In the genomic region with DNA sequence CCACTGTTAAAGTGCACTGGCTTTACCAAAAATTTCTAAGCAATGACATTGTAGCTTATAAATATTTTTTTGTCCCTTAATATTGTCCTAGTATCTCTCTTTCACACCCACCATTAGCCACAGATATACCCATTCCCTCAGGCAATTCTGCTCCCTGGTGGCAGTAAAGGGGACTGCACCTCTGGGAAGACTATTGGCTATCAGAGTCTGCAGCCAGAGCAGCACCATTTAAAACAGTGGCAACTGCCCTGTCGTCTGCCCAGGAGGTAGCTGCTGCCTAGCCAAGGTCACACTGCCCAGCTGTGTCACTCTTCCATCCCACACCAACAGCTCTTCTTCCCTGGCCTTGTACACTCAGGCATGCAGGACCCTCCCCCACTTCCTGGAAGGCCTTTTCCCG, we compare ENCODE assay signal across 8 mouse cellular contexts. TPM values are rescaled to one million over a fixed set of nuclear protein-coding genes. Genes with fewer than 3 reads are reported as not detected.
A peak's percentile ranks its signal among the peaks of the same experiment; 100 is the strongest.
DNase-seq lines count a peak whose midpoint lies in the region; ATAC-seq lines count a peak whose summit lies in the region.

No protein-coding gene starts in this region.

- intact Hi-C loops in heart, postnatal 14 days (cut with DNase I) = loop anchor here (1.0 to 2.0 kb wide), 3 partner anchors 78 to 192 kb away; no protein-coding TSS in a partner anchor

- no peaks in the 10 kb centered on the region for H3K36me3 ChIP-seq in embryonic facial prominence, embryonic 12.5 days

- ATAC-seq in embryonic facial prominence, embryonic 12.5 days (ENCODE audit: insufficient number of reproducible peaks, insufficient read depth, low FRiP score, low TSS enrichment) = no peak; the same call in 1 of the 2 replicates
- ATAC-seq in megakaryocyte progenitor cell, adult 5-6 weeks (replicated peaks; ENCODE audit: poor library complexity) = peak; percentile 89

- peak overlapping the region; percentile 12; the same call in 1 of the 2 replicates for H3K4me2 ChIP-seq in embryonic facial prominence, embryonic 12.5 days (replicated peaks)

- H3K27ac ChIP-seq in embryonic facial prominence, embryonic 12.5 days = peak overlapping the region; percentile 62

- H3K9me3 ChIP-seq in embryonic facial prominence, embryonic 12.5 days = no peaks in the 10 kb centered on the region

- no peak overlapping the region for H3K9ac ChIP-seq in embryonic facial prominence, embryonic 12.5 days

- 41% methylated on average over 2 of the region's 2 CpGs for WGBS in embryonic facial prominence, embryonic 12.5 days

- no peaks in the 10 kb centered on the region for H3K27me3 ChIP-seq in embryonic facial prominence, embryonic 12.5 days

- peaks cover 8% of the 10 kb centered on the region; the same call in 1 of the 2 replicates for H3K4me1 ChIP-seq in embryonic facial prominence, embryonic 12.5 days

- peak; percentile 48 for DNase-seq in cerebellum, adult 8-10 months
- no peak for DNase-seq in cerebellum, adult 11 months
- DNase-seq in adipocyte (ENCODE audit: low spot score) = peak; percentile 65
- DNase-seq in heart, postnatal 14 days = peak; percentile 78 to 89
- DNase-seq in kidney, postnatal 4 days = peak; percentile 86 to 87
- peak; percentile 60 to 65 for DNase-seq in spleen, postnatal 36 days (ENCODE audit: low spot score in 2 of 2)

- H3K4me3 ChIP-seq in embryonic facial prominence, embryonic 12.5 days = no peak overlapping the region

RNA-seq across cellular contexts. Expression of a gene that starts 8.1 kb away (rescaled TPM):
- 5.2 and 6.2 TPM in 2 replicates for polyA plus RNA-seq in embryonic facial prominence, embryonic 12.5 days (2016; fragmentation: Nextera tagmentation; extraction: Ambion mirVana)
- total RNA-seq in heart, postnatal 14 days (2021) = under 1 TPM; 0.12 TPM
- total RNA-seq in megakaryocyte progenitor cell, adult 5-6 weeks (2015) = not detected in 2 replicates
- not detected in 2 replicates for total RNA-seq in megakaryocyte progenitor cell, adult 5-6 weeks (2017)

RNA-seq across cellular contexts. Expression of a gene that starts 17.3 kb away (rescaled TPM):
- 106 and 107 TPM in 2 replicates for polyA plus RNA-seq in embryonic facial prominence, embryonic 12.5 days (2016; fragmentation: Nextera tagmentation; extraction: Ambion mirVana)
- total RNA-seq in heart, postnatal 14 days (2021) = 10 to 100 TPM; 19.0 to 20.7 TPM
- total RNA-seq in megakaryocyte progenitor cell, adult 5-6 weeks (2015) = 18.7 and 23.5 TPM in 2 replicates
- 26.8 and 33.7 TPM in 2 replicates for total RNA-seq in megakaryocyte progenitor cell, adult 5-6 weeks (2017)

RNA-seq across cellular contexts. Expression of a gene that starts 19.8 kb away (rescaled TPM):
- polyA plus RNA-seq in embryonic facial prominence, embryonic 12.5 days (2016; fragmentation: Nextera tagmentation; extraction: Ambion mirVana) = 0.73 and 2.0 TPM in 2 replicates
- total RNA-seq in heart, postnatal 14 days (2021) = 10 to 100 TPM; 32.1 to 32.5 TPM
- not detected in 2 replicates for total RNA-seq in megakaryocyte progenitor cell, adult 5-6 weeks (2015)
- total RNA-seq in megakaryocyte progenitor cell, adult 5-6 weeks (2017) = not detected in 2 replicates

RNA-seq across cellular contexts. Expression of a gene that starts 33.8 kb away (rescaled TPM):
- 318 and 332 TPM in 2 replicates for polyA plus RNA-seq in embryonic facial prominence, embryonic 12.5 days (2016; fragmentation: Nextera tagmentation; extraction: Ambion mirVana)
- total RNA-seq in heart, postnatal 14 days (2021) = 100 to 1,000 TPM; 505 to 506 TPM
- total RNA-seq in megakaryocyte progenitor cell, adult 5-6 weeks (2015) = 118 and 140 TPM in 2 replicates
- total RNA-seq in megakaryocyte progenitor cell, adult 5-6 weeks (2017) = 121 and 181 TPM in 2 replicates

Comparison
In these comparisons a context has a peak if more than half of its experiments do, and no peak if none do; other contexts are left out.
1. RNA of a gene that starts 19.8 kb away (total RNA-seq): 32.1 to 32.5 TPM in heart, postnatal 14 days; not detected in megakaryocyte progenitor cell, adult 5-6 weeks; every median in the first group is over 10 times any median in the second.